Mouse (Mus musculus) frontal cortex, postnatal 10 days (tissue): Measurements from ENCODE around the gene App.

Experiments used
- DNase-seq, 2 experiments: peaks; one replicate each; pipeline ENCODE4 v3.0.0; 2022; ENCODE audit warnings: low spot score in 2 of 2, mixed read lengths in 1 of 2

Gene App

DNA sequence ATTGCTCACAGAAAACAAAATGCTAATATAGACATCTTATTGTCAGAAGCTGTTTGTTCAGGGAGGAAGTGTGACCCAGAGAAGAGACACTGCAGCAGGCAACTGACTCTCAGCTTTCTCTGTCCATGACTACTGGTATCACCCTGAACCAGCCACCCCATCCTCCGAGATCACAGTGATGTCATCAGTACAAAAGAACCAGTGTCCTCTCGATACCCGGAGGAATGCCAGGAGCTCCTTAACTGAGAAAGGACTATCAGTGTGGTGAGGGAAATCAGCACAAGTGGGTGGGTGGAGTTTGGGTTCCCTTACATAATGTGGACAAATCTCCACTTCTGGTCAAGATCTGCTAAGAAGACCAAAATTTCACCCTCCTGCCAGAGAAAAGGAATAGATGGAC, 150.5 kb downstream of the App start:
- DNase-seq = no peak

DNA sequence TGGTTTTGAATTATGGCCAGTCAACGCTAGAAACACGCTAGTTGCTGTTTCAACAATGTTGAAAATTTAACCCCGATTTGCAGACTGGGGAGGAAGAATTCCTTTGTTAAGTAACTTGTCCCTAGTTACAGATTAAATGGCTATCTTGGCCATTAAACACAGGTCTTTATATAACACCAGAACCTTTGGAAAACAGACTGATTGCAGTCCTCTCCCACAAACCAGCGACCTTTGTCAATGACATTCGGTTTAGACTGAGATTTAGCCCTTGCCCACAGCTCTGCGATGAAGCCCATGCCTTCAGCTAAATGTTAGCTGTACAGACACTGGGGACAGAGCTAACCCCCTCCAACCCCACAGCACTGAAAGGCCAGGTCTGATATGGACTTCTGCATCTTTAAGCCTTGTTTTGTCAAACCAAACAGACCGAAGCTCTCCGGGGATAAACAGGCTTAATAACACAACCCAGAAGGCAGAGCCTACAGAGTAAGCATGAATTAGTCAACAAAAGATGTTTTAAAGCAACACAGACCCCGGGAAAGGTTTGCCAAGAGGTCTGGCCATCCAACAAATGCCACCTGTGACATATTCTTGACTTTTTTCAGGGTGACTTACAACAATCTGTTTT, 152.8 kb downstream of the App start:
- no peak for DNase-seq

DNA sequence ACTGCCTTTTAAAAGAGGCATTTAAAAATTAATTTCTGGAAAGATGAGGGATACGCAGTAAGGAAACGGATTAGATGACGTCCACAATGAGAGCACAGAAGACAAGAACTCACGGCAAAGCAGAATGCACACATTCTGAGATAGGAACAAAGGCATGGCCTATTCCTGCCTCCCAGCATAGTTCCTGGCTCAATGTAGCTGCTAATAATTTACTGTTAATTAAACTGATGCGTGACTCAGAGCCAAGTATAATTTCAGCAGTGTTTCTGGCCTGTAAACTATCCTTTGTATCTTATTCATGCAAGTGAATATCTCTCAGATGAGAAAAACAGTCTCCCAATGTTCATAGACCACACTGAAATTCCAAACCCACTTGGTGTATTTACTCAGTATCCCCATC, 154.3 kb downstream of the App start:
- DNase-seq = no peak

DNA sequence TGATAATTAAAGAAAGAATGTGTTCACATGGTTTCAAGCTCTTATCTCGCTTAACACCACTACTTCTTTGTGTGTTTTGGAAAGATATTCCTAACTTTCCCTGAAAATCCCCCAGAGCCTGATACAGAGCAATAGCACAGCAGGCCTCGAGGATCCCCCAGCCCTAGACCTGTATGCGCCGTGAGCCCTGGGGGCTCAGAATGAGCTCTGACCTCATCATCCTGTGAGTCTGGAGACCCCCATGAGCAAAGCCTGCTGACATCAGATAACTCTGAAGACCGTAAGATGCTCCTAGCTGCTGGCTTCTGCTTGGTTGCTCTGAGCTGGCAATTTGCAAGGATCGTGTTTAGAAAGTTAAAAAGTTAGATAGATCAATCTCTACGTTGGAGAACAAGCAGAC, 155.7 kb downstream of the App start:
- DNase-seq = no peak

DNA sequence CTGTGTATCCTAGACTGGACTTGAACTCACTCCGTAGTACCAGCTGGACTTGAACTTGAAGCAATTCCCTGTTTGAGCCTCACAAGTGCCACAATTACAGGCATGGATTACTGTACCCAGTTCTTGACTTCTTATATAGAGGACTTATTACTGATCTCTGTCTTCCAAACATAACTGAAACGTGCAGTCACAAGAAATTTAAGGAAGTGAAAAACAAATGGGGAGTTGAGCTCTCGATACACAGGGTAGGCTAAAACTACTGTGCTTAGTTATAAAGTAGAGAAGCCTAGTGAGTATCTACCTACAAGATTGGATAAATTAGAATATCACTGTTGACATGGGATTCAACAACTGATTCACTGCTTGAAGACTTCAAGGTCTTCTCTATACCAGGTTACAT, 160.9 kb downstream of the App start:
- no peak for DNase-seq

DNA sequence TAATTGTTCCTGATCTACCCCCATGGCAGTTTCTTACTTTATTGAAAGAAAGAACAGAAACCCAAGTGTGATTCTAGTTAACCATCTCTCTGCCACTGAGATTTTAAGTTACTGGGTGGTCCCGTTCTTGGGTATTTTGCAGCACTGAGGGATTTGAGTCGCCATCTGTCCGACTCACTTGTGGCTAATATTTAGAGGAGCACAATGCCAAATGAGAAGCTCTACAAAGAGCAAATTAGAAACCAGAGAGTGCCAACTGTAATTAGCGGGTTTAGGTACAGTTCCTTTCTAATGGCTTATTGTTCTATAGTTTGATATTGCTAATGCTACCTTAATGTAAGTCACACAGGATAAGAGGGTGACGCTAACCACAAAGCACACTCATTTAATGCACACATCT, 161.4 kb downstream of the App start:
- no peak for DNase-seq

DNA sequence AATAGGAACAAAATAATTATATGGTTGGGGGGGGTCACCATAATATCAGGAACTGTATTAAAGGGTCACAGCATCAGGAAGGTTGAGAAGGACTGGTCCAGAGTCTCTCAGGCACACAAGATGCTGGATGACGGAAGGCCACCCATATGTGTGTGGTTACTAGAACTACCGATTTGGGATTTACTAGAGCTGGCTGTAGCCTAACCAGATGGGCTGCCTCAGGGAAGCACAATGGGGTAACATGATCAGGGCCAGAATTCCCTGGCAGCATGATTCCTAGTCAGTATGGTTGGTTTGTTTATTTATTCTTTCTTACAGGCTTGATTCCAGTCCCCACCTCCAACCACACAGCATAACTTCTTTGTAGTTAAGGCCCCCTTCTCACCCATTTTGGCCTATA, 162.9 kb downstream of the App start:
- no peak for DNase-seq

DNA sequence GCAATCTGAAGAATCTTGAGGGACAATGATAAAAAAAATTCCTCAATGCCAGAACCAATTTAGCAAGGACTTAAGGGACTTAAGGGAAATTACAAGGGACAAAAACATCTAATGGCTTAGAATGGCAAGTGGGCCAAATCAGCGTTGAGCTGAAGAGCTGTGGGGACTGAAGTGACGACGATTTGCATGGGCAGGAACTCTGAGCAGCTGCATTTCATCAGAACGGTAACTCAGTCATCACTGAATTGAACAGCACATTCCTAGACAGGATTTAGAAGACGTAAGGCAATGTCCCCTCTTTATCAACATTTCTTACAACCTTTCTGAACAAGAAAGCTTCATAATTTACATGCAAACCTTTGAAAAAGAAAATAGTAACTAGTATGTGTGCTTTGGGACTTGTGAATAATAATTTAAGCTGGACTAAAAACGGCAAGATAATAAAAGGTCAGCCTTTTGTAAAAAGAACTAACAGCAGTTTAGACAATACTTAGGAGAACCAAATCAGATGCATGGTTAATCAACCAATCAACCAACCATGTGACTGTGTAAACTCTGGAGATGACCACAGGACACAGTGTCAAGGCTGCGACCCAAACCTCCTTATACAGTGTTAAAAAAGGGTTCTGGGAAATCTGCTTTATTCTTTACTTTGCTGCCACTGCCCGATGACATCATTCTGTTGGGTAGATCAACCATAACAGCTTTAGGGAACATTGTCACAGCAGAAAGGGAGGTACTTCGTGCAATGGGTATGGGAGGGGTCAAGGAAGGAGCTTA, 164.5 kb downstream of the App start:
- DNase-seq = no peak

DNA sequence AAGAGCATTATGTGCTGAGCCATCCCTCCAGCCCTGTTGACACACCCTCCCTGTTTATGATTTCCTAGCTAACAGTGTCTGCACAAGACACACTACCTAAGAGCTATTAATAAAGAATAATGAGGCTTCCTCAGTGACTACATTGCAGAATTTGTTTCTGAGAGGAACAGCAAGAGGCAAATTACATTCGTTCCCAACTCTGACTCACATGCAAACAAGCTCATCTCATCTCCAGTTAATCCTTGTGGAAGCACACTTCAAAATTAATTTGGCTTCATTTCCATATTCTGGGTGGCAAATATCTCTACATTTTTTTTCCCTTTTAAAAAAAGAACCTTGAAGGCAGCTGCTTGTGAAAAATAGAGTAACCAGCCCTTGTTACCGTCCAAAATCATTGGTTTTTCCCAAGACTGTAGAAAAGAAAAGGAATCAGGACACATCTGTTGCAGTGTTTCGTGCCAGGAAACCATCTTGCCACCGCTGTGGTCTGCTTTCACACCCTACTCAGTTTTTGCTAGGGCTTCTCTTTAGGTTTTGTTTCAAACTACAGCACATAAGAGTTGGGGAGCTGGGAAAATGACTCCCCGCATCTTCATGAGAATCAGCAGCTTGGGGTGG, 171.5 kb downstream of the App start:
- peak in 1 of 2 experiments; percentile 43 for DNase-seq

DNA sequence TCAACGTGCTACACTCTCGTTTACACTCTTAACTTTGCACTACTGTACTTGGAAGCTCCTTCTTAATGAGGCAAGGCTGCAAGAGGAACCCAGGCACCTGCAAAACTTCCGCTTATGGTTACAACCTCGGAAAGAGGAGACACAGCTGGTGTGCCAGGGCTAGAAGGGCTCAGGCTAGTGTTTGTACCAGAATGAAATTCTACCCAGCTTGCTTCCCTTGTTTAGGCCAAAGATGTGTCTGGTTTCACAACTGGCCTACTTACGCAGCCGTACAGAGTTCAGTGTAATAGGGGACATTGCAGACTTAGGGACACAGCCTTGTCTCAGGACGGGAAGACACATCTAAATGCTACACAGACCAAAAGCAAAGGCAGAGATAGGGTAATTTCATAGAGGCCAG, 173.3 kb downstream of the App start:
- DNase-seq = no peak

DNA sequence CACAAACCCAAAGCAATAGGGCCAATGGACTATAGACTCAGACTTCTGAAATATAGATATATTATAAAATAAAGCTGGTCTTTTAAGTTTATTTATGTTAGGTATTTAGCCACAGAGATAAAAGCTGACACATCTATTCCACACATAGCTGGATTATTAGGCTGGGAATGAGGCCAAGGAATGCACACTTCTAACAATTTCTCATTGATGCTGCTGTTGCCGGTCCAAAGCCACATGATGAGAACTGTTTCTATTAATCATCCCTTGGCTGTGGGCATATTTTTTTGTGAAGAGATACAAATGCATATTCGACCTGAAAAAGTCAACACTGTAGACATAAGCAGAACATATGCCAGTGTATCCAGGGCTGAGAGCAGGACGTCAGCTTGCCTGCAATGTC, 176.0 kb downstream of the App start:
- DNase-seq = no peak

DNA sequence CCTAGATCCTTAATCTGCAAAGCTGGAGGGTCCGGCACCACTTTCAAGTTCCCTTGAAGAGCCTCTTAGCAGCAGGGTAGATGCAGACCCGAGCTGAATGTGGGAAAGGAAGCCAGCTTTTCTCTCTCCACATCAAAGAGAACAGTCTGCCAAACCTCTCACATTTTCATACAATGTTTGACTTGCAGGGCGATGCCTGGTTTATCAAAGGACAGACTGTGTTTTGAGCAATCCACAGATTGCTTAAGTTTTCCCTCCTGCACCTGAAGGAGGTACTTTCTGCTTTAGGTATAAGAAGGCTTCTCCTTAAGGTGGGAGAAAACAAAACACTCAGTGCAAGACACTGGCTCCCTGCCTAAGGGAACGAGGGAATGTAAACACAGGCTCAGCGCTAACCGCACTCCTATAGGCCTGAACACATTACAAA, 178.1 kb downstream of the App start:
- no peak for DNase-seq

DNA sequence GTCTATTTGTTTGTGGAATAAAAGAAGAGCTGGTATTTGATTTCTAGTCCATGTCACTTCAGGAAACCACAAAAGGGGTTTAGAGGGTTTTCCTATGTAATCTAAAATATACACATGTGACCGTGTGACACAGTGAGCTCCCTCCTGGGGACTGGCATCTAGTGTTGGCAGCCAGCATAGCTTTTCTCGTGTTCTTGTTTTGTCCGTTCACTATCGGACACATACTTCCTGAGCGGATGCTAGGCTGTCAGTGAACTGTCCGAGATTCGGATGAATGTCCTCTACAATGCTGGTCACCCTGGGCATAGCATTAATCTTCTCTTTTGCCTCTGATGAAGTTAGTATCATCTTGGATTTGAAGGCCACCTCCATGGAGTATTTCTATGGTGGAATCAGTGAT, 180.7 kb downstream of the App start:
- DNase-seq = no peak

DNA sequence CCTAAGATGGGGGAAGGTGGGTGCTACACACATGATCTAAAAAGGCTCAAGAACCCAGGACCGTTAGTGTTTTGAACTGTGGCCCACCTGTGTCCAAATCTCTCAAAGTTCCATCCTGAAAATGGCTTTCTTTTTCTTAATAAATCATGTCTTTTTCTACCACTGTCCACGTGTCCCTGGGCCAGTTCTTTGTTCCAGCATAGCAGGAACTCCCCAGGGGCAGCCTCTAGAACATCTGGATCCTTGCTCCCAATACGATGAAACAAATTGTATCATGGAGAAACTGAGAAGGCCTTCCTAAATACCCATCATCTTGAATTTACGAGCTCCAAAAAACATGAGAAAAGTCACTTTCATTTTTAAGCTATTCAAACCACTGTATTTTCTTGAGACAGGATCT, 182.6 kb downstream of the App start:
- DNase-seq = no peak

DNA sequence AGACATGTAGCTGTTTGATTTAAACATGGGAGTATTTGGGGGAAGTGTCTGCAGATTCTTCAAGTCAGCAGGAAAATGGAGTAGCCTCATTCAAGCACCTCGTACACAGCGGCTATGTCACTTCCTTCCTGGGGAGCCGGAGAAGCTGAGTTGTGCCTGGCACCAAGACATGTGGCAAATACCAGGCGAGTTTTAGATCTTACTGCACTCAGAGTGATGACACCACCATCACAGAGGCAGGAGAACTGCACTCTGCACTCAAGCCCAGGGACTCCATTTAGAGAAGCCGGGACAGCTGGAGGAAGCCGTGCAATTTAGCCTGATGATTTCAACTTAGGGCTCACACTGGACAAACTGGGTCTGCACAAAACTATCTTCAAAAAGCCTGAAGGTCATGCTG, 183.6 kb downstream of the App start:
- DNase-seq = no peak

DNA sequence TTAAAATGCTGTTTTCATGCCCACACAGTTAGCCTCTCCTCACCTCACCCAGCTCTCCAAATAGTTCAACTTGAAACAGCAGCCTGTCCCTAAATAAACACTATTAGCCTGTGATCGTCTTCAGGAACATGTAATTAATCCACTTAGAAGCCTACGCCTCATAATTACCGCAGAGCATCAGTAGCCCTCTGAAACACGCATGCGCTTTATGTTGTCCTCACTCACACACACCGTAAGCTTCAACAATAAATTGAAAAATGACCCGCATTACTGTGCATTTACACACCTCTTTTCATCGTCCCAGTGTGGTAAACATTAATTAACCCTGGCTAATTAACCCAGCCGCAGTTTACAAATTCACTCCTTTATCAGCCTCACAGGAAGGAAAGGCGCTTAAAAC, 184.1 kb downstream of the App start:
- no peak for DNase-seq

DNA sequence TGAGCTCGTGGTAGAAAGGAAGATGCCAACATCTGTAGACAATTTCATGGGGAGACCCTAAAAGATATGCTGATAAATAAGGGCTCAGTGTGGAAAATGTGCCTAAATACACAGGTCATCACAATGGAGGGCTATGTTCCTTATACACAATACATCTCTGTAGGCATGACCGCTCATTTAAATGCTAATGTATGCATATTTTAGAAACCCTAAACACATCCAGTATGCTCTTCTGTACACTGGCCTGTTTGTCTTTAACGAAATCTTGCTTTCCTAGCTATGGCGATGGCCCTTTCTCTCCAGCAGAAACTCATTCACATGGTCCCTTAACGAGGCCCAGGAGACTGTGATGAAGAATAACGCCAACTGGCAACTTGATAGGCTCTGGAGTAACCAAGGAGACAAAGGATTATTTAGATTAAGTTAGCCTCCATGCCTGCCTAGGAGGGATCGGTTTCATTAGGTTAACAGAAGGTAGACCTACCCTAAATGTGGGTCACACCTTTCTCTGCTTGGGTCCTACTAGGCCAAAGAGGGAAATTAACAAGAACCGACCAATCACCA, 185.8 kb downstream of the App start:
- no peak for DNase-seq

DNA sequence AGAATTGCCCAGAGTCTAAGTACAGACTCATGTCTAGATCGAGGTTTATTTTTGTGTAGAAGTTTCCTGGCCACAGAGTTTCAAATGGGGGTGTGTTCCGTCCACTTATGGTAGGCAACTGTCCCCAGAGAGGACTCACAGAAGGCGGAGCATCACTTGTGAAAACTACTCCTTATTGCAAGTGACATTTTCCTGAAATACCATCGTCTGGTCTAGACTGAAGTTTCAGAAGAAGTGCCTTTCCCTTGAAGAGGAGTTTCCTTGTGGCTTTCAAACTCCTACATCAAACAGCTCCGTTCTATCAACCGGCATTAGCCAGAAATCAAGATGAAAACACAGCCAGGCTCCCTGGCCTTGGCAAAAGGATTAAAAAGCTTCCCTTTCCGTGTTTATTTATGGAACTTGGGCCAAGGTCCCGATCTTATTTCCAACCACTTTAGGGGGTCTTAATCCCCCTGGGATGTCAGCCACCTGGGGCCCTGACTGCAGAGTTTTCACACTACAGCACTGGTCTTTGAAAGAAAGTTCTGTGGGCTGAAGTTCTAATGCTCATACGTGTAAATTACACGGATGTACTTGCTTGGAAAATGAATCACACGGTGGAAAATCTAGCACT, 187.4 kb downstream of the App start:
- DNase-seq = no peak

DNA sequence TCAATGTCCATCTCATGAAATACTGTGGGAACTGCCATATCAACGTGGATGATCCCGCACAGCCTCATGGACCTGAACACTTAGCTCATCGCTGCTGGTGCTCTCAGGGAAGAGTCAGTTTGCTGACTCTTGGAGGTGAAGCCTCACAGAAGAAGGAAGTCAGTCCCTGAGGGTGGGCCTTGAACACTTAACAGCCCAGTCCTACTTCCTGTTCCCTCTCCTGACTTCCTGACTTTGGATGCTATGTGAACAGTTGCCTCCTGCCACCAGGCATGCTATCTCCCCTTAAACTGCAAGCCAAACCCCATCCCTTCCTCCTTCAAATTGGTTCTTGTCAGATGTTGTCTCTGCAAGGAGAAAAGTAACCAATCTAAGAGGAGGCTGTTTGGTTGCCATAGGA, 188.2 kb downstream of the App start:
- DNase-seq = no peak

DNA sequence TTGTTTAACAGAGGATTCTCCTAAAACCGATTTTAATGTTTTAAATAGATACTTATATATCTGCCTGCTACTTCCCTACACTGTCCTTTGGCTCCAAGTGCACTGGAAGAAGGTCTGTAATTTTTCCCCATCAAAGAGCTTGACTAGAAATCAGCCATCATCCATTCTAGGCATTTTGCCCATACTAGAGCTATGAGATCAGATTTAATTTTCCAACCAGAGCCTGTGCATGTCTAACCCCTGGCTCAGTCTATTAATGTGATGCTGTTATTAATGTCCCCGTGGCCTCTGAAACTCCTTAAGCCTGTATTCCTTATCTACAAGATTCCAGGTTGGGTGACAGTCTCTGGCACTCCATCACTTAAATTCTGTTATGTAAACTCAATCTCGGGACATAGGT, 190.1 kb downstream of the App start:
- no peak for DNase-seq

DNA sequence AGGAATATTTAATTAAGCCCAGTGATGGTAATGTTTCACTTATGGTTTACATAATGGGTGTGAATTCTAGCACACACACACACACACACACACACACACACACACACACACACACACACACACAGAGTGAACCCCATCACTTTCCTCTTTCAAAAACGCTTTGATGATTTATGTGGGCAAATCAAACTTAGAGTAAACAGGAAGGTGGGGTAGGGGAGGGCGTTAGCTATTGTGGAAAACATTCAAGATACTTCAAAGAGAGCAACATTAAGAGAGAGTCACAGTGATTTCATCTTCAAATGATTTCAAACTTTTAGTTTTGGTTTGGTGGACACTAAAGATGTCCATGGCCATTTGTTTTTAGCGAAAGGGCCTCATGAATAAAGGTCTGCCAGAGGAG, 191.0 kb downstream of the App start:
- no peak for DNase-seq

DNA sequence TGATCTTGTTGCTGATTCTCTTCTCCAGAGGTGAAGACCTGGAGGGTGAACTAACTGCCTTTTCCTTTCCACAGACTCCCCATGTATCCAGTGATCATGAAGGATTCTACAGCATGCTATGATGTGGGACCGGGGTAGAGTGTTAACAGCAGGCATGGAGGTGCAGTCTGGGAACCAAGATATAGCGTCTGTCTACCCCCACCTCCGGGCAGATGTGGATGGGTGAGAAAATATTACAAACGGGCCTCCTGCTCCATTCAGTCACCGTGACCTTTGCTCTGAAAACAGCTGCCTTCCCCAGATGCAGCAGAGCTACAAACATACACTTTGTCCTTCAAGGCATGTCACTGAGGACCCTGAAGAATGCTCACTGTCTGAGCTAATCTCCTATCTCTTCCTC, 195.0 kb downstream of the App start:
- no peak for DNase-seq

DNA sequence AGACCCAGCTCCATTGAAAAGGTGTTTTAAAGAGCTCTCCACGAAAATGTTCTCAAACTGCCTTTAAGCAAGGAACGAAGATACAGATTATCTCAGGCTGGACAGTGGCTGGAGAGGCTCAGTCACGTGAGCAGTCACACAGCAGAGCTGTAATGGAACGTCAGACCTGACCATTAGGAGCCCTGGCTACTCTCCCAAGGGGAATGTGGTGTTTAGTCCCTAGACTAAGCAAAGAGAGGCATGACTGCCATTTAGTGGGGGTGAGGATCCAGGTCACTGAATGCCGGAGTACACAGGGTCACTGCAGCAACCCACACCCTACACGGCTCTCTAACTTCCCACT, 199.4 kb downstream of the App start:
- no peak for DNase-seq
